Mouse (Mus musculus) adrenal gland, adult 8-10 months (tissue): ENCODE measurements around the gene Gm49340. TPM values are rescaled to one million over a fixed set of nuclear protein-coding genes. Genes with fewer than 3 reads are reported as not detected.
"Not testable (repeated sequence)": the region's sequence is repeated elsewhere in the genome, so short reads cannot be mapped to it uniquely, and the experiment has no call there.

Source experiments
- DNase-seq: peaks from one replicate; pipeline ENCODE4 v3.0.0; 2022
- total RNA-seq, 4 experiments: library from RNA; stranded (reverse); gene quantifications; 2 replicates each; pipeline ENCODE4 v1.2.4; 2022

The Gm49340 gene
- not detected for total RNA-seq

GRCm38 (mm10) chr11:73329442-73329841 is at the start of gene Gm49340, which contains the start of the genes Aspa and Spata22:
TSS of gene Gm49340 (plus strand) at chr11:73329741.
TSS of gene Aspa (minus strand) at chr11:73329596.
TSS of gene Spata22 (plus strand) at chr11:73329741.
- DNase-seq: no peak

- DNase-seq: no peak
These were observed 48.8 kb upstream of the Gm49340 start for GRCm38 (mm10) chr11:73280710-73281109.

- peak; percentile 11 for DNase-seq
These were observed 48.0 kb upstream of the Gm49340 start for GRCm38 (mm10) chr11:73281528-73282027.

DNA sequence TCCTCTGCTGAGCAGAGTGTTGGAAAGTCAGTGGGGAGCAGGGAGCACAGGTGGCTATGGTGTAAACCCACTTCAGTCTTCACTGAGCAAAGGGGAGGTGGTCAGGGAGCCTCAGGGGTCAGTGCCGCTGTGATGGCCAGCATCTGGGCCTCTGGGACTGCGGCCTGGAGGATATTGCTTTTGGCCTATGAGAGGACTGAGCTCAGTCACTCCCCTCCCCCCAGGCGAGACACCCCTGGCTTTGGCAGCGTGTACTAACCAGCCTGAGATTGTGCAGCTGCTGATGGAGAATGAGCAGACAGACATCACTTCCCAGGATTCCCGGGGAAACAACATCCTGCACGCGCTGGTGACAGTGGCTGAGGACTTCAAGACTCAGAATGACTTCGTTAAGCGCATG is 46.2 kb upstream of the Gm49340 start:
- DNase-seq: no peak

DNA sequence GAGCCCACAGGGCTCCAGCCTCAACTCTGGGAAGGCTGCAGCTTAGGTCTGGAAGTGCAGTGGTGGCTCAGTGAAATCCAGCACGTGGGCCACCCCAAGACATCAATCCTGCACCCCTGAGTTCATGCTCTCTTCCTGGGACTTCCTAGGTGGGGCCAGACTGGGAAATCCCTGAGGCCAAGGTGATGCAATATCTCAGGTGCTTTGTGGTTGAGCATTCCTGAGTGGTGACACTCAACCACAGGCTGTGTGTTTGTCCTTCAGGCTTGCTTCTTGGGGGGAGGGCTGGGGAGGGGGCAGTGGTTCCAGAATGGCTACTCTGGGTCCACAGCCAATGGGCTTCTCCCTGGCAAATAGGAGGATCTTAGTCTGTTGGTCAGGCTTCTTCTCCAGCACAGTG is 45.6 kb upstream of the Gm49340 start:
- DNase-seq: no peak

- DNase-seq: no peak
These were observed 45.2 kb upstream of the Gm49340 start for GRCm38 (mm10) chr11:73284351-73284750.

DNA sequence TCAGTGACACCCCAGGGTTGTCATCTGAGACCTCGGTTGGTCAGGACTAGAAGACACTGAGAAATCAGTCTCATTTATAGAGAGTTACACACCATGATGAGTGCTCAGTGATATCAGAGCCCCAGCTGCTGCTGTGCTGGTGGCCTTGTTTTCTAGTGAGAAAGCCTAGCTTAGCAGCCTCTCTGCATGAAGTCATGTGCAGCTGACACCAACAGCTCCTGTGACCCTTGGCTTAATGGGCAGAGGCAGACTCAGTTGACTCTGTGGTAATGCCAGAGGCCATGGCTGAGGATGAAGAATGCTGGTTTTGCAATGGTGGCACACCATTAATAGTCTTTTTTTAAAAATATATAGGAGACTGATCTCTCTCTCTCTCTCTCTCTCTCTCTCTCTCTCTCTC is 39.9 kb upstream of the Gm49340 start:
- DNase-seq: no peak

- DNase-seq: no peak
These were observed 26.4 kb upstream of the Gm49340 start for GRCm38 (mm10) chr11:73303123-73303522.

GRCm38 (mm10) chr11:73315961-73316360 is 13.6 kb upstream of the Gm49340 start:
- no peak for DNase-seq

GRCm38 (mm10) chr11:73318581-73318980 is 11.0 kb upstream of the Gm49340 start:
- DNase-seq: not testable (repeated sequence)

DNA sequence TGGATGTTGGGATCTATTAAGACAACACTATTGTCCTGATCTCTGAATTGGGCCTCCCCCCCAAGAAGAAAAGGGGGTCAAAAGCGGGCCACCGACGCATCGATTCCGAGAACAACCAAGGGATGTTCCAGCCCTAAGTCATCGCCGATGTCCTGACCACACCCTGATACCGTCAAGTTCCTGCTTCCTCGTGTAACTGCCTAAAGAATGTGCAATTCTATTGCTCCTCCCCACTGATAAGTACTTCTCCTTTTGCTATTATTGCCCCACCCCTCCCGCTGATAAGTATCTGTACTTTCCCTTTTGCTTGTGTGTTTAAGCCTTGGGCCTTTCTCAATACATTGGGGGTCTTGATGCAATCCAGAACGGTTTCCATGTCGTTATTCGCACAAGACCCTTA is 8.5 kb upstream of the Gm49340 start:
- DNase-seq: not testable (repeated sequence)

- no peak for DNase-seq
These were observed 5.4 kb upstream of the Gm49340 start for GRCm38 (mm10) chr11:73323906-73324830.

- peak; percentile 13 for DNase-seq
These were observed 3.1 kb upstream of the Gm49340 start for GRCm38 (mm10) chr11:73326485-73326886.

DNA sequence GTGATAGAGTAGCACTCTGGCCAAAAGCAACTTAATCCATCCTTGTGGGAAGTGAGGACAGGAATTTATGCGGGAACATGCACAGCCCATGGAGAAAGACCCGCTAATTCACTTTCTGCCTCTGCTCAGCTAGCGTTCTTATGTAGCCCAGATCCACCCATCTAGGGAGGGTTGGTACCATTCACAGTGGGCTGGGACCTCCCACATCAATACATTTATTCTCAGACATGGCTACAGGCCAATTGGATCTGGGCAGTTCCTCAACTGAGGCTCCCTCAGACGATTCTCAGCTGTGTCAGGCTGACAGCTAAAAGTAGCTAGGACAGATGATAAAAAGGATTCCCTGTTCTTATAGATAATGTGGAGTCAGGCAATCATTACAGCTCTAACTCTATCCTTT is 2.2 kb upstream of the Gm49340 start:
- no peak for DNase-seq

- DNase-seq: no peak
These were observed 3.8 kb downstream of the Gm49340 start for GRCm38 (mm10) chr11:73333357-73333756.

- no peak for DNase-seq
These were observed 7.4 kb downstream of the Gm49340 start for GRCm38 (mm10) chr11:73336919-73337318.

DNA sequence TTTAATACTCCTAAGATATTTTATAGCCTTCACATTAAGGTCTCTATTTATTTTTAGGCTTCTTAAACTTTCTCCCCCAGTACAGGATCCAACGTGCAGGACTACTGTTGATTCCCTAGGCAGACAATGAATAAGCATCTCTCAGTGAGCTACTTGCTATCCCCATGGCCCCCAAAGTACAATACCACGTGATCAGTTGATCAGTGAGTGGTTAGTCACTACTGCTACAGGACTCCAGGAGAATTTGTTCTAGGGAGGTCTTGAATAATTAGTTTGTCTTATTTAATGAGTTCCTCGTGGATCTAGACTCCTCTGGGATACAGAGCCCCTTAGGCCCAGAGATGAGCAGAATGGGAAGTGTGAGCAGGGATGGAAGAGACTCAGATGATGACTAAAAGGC is 20.9 kb downstream of the Gm49340 start, which contains the start of gene Olfr20:
TSS of gene Olfr20 (plus strand) at position 301 of the 400 bp plus-strand sequence.
- DNase-seq: no peak

- DNase-seq: no peak
These were observed 41.4 kb downstream of the Gm49340 start, which contains the start of gene Olfr376 for GRCm38 (mm10) chr11:73370946-73371345. TSS of gene Olfr376 (plus strand) at chr11:73371246.

DNA sequence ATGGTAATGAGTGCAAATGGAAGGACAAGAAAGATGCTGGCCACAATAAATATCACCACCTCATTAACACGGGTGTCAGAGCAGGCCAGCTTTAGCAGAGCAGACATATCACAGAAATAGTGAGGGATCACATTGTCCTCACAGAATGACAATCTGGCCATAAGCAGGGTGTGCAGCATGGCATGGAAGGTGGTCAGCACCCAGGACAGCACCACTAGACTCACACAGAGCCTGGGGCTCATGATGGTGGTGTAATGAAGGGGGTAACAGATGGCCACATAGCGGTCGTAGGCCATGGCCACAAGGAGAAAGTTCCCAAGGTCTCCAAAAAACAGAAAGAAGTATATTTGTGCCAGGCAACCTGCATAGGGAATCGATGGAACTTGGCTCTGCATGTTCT is 65.8 kb downstream of the Gm49340 start:
- DNase-seq: no peak

- no peak for DNase-seq
These were observed 70.0 kb downstream of the Gm49340 start, which contains the start of gene Olfr1 for GRCm38 (mm10) chr11:73399514-73399913. TSS of gene Olfr1 (minus strand) at chr11:73399614.
